Mouse (Mus musculus): ENCODE measurements around the gene Idi2.
"Not testable (repeated sequence)": the region's sequence is repeated elsewhere in the genome, so short reads cannot be mapped to it uniquely, and the experiment has no call there.

Gene Idi2

DNA sequence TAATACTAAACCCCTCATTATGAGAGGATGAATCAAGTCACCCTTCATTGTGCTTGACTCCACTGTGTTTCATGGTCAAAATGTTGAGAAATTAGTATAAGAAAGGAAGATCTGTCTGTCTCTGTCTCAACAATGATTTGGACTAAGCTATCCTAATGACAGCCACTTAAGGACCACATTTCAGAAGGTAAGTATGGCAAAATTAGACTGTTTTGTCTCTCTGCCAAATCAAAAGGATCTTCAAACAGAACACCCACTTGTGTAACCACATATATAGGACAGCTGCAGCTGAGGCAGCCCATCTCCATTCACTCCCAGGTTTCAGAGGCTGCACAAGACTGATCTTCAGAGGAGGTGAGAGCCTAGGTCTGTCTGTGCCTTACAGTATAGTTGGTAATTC lies at the start of gene Idi2:
Idi2 (plus strand) TSS at position 301 of the 400 bp plus-strand sequence.
- not testable (repeated sequence) for DNase-seq

GRCm38 (mm10) chr13:8905986-8906385 lies 46.7 kb upstream of the Idi2 start:
- not testable (repeated sequence) for DNase-seq

- DNase-seq: not testable (repeated sequence)
Observed at GRCm38 (mm10) chr13:8913890-8914289, 38.8 kb upstream of the Idi2 start.

DNA sequence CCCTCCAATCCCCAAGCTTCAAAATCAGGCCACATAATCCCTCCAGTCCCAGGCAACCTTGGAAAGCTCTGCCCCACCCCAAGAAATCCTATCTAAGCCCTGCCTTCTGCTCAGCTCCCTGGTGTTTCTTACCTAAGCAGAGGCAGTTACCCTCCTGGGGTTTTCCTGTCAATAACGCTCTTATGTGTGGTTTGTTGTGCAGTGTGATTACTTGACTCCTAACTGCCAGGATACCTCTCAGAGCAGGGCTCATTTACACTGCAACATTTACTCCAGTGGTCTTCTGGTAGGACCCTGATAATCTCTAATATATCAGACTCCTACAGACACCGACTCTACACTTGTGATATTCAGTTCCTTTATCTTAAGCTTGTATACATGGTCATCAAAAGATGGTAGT lies 19.2 kb upstream of the Idi2 start:
- peak; percentile 11 for DNase-seq

- DNase-seq: not testable (repeated sequence)
Observed at GRCm38 (mm10) chr13:8937611-8938140, 15.0 kb upstream of the Idi2 start.

GRCm38 (mm10) chr13:8941110-8941509 lies 11.6 kb upstream of the Idi2 start:
- DNase-seq: not testable (repeated sequence)

GRCm38 (mm10) chr13:8941701-8942100 lies 11.0 kb upstream of the Idi2 start:
- not testable (repeated sequence) for DNase-seq

GRCm38 (mm10) chr13:8943828-8944227 lies 8.8 kb upstream of the Idi2 start:
- DNase-seq: not testable (repeated sequence)

- not testable (repeated sequence) for DNase-seq
Observed at GRCm38 (mm10) chr13:8948131-8948530, 4.5 kb upstream of the Idi2 start, which contains the start of gene Gm9745. Gene Gm9745, minus strand, starts transcription at chr13:8948231.

DNA sequence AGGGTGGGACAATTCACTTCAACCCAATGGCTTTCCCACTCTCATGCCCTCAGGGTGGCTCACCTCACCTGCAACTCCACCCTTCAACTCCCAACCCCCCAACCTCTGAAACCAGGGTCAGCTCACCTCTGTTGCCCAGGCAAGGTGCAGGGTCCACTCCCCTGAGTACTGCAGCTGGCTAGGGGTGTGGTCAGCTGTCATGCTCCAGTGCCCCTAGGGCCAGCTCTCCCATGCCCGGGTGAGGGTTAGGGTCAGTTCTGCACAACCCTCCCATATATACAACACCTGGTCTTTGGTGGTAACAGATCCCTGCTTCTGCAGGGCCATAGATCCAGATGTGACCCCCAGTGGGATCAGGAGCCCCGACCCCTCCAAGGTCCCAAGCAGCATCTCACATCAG lies 2.5 kb downstream of the Idi2 start:
- not testable (repeated sequence) for DNase-seq

- not testable (repeated sequence) for DNase-seq
Observed at GRCm38 (mm10) chr13:8956873-8957272, 4.2 kb downstream of the Idi2 start.

- DNase-seq: not testable (repeated sequence)
Observed at GRCm38 (mm10) chr13:8959058-8959457, 6.4 kb downstream of the Idi2 start.

GRCm38 (mm10) chr13:8959554-8959953 lies 6.9 kb downstream of the Idi2 start:
- DNase-seq: not testable (repeated sequence)

- not testable (repeated sequence) for DNase-seq
Observed at GRCm38 (mm10) chr13:8961128-8961888, 8.6 kb downstream of the Idi2 start.

DNA sequence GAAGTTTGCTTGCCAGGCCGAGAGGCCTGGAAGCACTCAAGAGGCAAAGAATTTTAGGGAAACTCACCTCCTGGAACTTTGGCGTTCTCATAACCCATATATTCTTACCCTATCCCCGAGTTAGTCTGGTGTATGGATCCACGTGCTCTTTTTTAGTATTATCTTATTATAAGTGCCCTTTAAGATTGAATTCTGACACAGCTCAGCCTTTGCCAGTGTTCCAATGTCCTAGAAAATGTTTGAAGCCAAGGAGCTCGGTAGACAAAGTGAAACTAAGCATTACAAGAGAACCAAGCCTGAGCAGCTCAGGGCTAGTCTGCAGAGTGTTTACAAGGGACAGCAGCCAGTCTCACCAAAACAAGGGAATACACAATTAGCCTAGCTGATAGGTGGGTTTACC lies 9.6 kb downstream of the Idi2 start:
- DNase-seq: not testable (repeated sequence)

- no peak for DNase-seq
Observed at GRCm38 (mm10) chr13:8965224-8965623, 12.6 kb downstream of the Idi2 start.

DNA sequence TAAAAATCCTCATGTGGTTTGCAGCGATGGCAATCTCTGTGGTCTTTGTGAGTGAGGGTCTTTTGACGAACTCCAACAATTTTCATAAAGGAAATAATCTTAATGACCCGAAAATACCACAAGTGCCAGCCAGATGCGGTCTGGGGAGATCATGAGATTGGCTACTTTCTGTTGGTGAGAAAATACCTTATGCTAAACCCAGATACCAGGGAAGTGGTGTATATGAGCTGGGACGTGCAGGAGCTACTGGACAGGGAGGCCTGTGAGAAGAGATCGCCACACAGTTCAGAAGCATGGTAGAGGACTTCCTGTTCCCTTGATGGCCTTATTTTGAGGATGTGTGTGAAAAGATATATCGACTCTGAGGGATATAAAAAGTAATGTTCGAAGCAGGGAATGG lies 15.1 kb downstream of the Idi2 start:
- DNase-seq: no peak

- no peak for DNase-seq
Observed at GRCm38 (mm10) chr13:8972369-8972768, 19.7 kb downstream of the Idi2 start.

DNA sequence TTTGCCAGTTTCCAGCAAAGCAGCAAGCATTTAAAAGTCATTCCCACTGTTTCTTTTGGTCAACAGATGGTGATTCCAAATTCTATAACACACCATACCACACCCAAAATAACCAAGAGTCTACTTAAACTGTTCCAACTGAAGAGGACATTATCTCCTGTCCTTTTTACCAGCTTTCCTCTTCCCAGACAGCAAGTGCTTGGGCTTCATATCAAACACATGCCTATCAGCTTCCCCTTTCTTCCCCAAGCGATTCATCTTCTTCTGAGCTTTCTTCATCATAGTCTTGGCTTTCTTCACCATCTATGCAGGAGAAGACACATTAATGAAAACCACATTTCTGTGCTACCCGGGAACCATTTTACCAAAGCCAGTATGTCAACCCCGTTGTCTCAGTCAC lies 20.3 kb downstream of the Idi2 start:
- DNase-seq: no peak

DNA sequence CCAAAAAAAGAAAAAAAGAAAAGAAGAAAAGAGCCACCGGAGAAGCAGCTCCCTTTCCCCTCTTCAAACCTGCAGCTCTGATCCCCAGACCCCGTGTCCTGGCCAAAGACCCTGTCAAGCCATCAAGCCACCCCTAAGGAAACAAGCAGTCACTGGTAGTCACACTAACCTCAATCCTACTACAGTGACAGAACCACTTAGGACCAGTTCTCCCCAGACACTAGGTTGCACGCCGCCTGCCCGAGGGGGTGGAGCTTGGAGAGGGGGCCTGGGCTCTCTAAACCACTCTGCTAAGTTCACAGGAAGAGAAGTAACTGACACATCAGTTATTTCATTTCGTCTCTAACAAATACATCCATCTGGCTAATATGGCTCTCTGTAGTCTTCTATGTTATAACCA lies 39.6 kb downstream of the Idi2 start:
- no peak for DNase-seq

DNA sequence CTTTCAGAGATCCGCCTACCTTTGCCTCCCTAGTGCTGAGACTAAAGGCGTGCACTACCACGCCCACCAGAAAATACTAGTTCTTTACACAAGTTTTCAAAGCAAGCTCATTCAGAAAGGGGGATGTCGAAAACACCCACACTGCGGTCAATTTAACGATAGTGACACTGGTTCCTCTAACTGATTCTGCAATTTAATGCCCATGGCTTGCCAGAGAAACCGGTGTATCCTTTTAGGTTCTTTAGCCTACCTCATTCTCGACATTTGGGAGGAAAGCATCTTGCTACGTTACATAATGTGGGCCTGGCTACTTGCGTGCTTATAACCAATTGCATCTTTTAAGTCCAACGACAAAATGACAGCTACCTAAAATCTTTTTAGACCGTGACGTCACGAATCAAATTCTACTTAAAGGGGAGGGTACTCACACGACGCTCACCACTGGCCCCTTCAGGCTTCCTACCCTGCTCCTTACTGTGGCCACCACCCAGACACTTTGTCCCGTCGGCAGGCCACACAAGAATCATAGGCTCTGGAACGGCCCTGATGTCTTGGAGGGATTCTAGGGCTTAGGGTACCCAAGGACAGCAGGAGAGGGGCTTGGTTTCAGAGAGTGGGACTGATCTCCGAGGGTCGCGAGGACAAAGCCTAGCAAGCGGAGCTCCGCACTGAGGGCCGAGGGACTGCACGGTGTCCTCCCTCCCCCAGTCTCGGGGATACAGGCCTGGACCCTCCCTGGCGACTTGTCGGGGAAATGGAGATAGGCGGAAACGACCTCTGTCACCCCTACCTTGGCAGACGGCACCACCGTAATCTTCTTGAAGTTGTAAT lies 42.7 kb downstream of the Idi2 start:
- no peak for DNase-seq

- DNase-seq: peak; percentile 98
Observed at GRCm38 (mm10) chr13:8995990-8996786, 43.5 kb downstream of the Idi2 start, which contains the start of gene Gtpbp4. Gene Gtpbp4, minus strand, starts transcription at chr13:8996083.

DNA sequence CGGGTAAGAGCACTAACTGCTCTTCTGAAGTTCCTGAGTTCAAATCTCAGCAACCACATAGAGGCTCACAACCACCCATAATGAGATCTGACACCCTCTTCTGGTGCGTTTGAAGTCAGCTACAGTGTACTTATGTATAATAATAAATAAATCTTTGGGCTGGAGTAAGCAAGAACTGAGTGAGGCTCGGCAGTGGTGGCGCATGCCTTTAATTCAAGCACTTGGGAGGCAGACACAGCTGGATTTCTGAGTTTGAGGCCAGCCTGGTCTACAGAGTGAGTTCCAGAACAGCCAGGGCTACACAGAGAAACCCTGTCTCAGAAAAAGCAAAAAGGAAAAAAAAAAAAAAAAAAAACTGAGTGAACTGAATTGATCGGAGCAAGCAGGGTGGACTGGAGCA lies 44.6 kb downstream of the Idi2 start:
- DNase-seq: not testable (repeated sequence)
